ENCODE assay signal across 21 mouse cellular contexts in the genomic region with DNA sequence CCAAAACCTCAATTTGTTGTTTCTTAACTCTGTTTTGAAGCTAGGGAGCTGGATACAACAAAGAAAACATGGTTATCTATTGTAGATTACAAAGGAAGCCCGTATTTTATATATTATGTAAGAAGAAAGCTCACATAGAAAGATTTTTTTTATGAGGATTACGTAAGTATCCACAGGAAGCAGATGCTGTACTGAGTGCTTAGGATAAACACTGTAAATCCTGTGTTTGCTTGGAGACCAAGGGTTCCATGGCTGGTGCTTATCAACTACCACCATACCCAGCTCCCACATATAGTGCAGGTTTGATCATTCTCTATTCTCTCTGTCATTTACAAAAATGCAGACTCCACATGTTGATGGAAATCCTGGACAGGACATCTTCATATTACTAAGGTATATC.
"Had no signal": no experiment of that assay in that cellular context is flagged by ENCODE, and none has a peak within 500 bp of the region (broad histone marks: within the 10 kb centered on the region; RNA-seq: fewer than 3 reads in every experiment).

No protein-coding gene starts in this region.

- H3K4me1 ChIP-seq: liver, embryonic 15.5 days; lung, embryonic 15.5 days; midbrain, embryonic 10.5 days; midbrain, embryonic 12.5 days; neural tube, embryonic 13.5 days; neural tube, embryonic 15.5 days had no signal

- DNase-seq: liver, postnatal 0 days; lung, postnatal 10 days; lung, postnatal 36 days; midbrain, embryonic 14.5 days; retina, postnatal 1 day; right cerebral cortex, adult 18-20 months; right cerebral cortex, postnatal 25 days; right cerebral cortex, postnatal 4 days; spleen, adult 18-20 months; thymus, adult 18-20 months; thymus, postnatal 14 days; thymus, postnatal 36 days had no signal

- H3K27me3 ChIP-seq: liver, embryonic 15.5 days; lung, embryonic 15.5 days; midbrain, embryonic 12.5 days; neural tube, embryonic 13.5 days; neural tube, embryonic 15.5 days had no signal

- H3K4me2 ChIP-seq: liver, embryonic 15.5 days; lung, embryonic 15.5 days; midbrain, embryonic 12.5 days; neural tube, embryonic 13.5 days; neural tube, embryonic 15.5 days had no signal

- H3K27ac ChIP-seq: liver, embryonic 15.5 days; lung, embryonic 15.5 days; macrophage; midbrain, embryonic 10.5 days; midbrain, embryonic 12.5 days; neural tube, embryonic 13.5 days; neural tube, embryonic 15.5 days had no signal

- H3K4me3 ChIP-seq: liver, embryonic 15.5 days; lung, embryonic 15.5 days; midbrain, embryonic 10.5 days; midbrain, embryonic 12.5 days; myocyte; neural tube, embryonic 13.5 days; neural tube, embryonic 15.5 days had no signal

- ATAC-seq: liver, postnatal 0 days; midbrain, embryonic 16.5 days had no signal

- H3K9ac ChIP-seq: liver, embryonic 15.5 days; liver, postnatal 0 days; lung, embryonic 15.5 days; midbrain, embryonic 12.5 days; neural tube, embryonic 13.5 days; neural tube, embryonic 15.5 days had no signal

- H3K9me3 ChIP-seq: liver, embryonic 15.5 days; lung, embryonic 15.5 days; midbrain, embryonic 10.5 days; midbrain, embryonic 12.5 days; neural tube, embryonic 13.5 days; neural tube, embryonic 15.5 days had no signal

- H3K36me3 ChIP-seq: liver, embryonic 15.5 days; lung, embryonic 15.5 days; midbrain, embryonic 10.5 days; midbrain, embryonic 12.5 days; neural tube, embryonic 13.5 days; neural tube, embryonic 15.5 days had no signal
